Mouse (Mus musculus): ENCODE measurements at regions not wholly inside any gene's neighbourhood (a gene's known extent, or its start where the extent isn't known, plus 50 kb on each side); places are given as distances from the start of the nearest gene placed in this dataset.

DNA sequence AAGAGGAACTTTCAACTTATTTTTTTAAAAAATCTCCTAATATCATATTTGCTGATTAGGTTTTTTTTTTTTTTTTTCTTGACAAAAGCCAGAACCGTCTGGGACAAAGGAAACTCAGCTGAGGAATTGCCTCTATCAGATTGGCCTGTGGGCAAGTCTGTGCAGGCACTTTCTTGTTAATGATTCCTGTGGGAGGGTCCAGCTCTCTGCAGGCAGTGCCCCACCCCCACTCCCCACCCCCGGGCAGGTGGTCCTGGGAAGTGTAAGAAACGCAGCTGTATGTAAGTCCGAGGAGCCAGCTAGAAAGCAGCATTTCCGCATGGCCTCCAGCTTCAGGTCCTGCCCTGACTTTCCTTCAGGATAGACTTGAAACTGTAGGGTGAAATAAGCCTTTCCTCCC is 377.7 kb downstream of the Sox2 start:
- no peak for DNase-seq (ENCODE audit: low read depth)

DNA sequence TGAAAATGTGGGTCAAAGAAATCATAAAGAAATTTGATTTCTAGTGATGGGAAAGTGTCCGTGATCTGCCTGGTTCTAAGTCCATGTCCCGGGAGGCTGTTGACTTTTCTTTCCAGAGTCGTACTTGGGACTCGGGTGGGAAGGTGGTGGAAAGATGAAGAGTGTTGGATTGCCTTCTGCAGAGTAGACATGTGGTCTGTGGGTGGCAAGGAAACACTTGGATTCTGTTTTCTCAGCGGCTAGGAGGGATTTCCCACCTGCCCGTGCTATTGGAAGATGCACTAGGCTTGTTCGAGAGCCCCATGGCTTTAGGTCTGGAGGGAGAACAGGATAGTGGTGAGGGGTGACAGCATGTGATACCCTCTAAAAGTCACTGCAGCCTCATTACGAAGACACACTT is 379.7 kb downstream of the Sox2 start:
- no peak for DNase-seq (ENCODE audit: low read depth)

DNA sequence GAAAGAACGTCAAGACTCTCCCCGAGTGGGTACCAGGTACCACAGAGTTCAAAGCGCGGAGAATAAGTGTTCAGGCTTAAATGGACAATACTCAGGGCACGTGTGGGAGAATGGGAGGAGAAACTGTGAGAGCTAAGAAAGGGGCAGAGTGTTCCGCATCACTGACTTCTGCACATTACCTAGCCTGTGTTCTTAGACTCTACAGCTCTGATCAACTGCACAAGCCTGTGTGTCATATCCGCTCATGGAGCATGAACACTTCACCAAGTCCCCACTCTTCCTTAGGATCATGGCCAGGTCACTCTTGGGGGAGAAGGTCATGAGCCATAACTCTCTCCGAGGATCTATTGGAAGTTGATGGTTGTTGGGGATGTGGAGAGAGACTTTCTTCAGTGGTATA is 383.4 kb downstream of the Sox2 start:
- DNase-seq (ENCODE audit: low read depth) = no peak

DNA sequence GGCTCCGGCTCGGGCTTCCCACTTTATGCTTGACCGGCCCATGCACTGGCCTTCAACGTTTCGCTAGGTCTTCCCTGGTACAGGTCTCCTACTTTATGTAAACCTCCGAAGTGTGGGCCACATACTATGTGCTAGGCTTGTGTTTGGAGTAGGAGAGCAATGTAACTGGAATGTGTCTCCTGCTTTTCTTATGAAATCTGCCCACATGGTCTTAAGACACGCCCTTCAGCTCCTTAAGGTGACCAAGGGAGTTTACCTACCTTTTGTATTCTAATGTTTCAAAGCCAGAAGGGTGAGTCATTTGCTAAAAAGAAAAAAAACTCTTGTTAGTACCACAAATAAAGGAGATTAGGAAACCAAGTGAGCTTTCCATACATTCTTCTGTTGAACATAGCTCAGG is 385.0 kb downstream of the Sox2 start:
- no peak for DNase-seq (ENCODE audit: low read depth)

DNA sequence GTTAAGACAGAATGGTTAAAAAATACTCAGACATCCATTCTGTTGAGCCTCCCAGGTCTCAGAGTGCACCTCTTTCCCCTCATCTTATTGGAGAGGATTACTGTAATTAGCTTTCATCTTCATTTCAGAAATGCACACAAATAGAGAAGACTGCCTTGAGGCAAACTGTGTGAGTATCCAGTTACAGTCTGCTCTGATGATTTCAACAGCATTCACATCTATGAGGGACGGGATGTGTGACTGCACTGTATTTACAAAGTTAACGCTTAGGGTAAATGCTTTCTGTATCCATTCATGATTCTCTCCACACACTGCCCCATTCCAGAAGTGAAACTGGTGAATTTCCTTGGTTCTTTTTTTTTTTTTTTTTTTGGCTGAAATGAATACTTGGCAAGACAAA is 393.5 kb downstream of the Sox2 start:
- DNase-seq (ENCODE audit: low read depth) = no peak

DNA sequence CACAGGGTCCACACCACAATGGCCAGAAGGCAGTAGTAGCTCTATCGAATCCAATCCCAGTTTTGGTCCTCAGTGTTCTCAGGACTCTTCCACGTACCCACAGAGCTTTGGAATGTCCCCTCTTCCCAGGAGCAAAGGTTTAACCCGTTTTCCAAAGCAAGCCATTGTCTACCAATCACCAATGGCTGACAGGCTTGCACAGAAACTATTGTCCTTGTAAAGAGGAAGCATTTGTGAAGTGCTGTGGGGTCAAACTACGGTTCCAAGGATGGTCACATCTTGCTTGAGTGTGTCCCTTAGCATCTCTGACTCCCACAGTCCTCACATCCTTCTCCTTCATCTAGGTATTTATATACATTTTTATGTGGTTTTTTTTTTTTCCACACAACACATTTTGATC is 409.2 kb downstream of the Sox2 start:
- no peak for DNase-seq (ENCODE audit: low read depth)

DNA sequence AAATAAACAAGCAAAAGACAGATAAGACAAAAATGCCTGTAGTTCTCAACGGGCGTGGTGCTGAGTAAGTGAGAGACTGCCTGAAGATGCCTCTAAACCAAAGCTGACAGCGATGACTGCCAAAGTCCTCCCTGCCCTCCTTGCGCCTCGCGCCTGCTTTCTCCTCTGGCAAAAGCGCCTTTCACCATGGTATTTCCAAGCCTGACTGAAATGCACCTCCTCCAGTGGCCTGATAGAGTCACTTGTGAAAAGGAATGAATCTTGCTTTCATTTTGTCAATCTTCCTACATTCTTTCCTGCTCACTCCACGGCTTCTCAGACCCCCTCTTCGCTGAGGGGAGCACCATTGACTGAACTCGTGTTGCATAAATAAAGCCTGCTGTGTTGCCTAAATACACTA is 409.8 kb downstream of the Sox2 start:
- no peak for DNase-seq (ENCODE audit: low read depth)

DNA sequence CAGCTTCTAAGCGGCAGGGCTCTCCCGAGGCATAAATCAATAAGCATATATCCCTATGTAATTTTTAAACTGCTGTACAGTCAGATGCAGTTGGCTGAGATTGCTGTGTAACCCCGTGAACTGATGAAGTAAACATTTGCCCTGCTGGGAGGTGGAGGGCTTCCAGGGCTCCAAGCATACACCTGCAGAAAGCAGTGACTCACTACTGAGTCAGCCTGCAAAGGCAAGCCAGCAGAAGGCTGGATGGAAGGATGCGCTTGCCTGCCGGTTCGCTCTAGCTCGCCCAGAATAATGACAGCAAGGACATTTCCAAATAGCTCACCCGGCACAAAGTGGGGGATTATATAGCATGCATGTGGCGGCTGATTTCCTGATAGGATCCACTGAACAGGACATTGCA is 416.6 kb downstream of the Sox2 start:
- no peak for DNase-seq (ENCODE audit: low read depth)

DNA sequence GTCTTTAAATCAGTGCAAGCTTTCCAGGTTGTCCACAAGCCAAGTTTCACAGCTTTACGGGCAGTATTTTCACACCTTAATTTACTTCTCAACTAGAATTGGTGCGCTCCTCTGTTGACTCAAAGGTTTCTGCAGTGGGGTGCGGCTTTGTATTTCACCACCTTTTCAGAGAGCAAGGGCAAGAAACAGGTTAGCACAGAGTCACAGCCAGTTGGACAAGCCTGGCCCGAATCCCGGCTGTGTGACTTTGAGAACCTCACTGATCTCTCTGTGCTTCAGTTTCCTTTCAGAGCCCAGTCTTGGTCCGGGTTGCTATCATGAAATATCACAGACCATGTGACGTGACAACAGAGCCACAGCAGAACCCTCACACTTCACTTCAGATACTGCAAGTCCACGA is 418.4 kb downstream of the Sox2 start:
- no peak for DNase-seq (ENCODE audit: low read depth)

DNA sequence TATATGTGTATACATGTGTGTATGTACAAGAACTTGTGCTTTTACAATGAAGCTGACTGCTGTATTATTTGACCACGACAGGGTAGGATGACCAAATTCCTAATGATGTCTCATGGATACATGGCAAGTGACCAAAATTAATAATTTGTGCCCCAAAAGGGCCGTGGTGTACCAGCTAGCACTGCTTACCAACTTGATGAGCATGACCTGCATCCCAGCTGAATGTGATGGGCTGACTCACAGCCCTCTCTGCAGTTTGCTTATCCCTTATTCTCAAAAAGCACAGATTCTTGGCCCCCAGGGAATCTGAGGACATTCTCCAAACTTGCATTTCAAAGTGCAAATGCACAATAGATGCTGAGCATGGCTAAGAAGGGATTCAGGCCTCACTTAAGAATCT is 420.8 kb downstream of the Sox2 start:
- DNase-seq (ENCODE audit: low read depth) = no peak

DNA sequence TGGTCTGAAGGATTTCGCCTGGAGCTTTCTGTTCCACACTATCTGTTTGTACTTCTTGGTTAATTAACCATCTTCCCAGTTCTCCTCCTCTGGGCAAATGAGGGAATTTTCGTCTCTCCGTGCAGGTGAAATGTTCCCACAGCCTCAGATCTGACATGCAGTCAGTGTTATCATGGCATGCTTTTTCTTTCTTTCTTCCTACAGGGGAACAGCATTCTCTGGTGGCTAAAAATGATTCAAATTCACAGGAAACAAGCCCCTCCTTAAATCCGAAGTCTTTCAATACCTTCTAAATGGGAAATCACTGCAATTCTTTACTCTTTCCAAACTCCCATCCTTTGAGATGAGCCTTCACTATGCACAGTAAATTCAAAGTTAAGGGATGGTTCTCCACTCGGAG is 429.7 kb downstream of the Sox2 start:
- no peak for DNase-seq (ENCODE audit: low read depth)

DNA sequence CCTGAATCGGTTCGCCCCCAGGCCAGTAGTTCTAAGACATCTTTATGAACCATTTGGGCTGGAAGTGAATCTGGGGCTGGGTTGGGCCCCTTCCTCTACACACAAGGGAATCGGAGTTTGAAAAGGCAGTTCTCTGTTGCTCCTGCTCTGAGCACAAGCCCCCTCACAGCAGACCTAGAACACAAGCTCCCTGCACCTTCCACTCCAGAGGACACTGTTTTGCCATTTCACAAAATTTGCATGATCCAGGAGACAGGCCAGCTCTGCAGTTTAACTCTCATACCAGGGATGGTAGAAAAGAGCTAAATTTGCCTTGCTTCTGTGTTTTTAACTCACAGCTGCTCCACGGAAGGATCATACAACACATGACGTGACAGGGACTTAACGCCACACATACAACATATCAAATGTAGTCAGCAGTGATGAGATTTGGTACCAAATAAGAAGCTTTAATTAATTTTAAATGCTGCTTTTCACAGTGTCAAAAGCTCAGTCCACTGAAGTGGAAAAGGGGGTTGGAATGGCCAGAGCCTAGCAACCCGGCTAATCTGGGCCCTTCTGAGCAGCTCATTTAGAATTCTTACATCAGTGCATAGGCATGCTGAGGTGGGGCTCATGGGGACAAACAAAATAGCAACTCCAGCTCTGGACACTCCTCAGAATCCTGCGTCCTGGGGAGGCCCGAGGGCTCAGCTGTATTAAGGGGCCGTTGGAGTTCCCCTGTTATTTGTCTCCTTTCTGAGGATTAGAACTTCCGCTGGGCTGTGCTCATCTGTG is 434.1 kb downstream of the Sox2 start:
- DNase-seq (ENCODE audit: low read depth) = no peak

DNA sequence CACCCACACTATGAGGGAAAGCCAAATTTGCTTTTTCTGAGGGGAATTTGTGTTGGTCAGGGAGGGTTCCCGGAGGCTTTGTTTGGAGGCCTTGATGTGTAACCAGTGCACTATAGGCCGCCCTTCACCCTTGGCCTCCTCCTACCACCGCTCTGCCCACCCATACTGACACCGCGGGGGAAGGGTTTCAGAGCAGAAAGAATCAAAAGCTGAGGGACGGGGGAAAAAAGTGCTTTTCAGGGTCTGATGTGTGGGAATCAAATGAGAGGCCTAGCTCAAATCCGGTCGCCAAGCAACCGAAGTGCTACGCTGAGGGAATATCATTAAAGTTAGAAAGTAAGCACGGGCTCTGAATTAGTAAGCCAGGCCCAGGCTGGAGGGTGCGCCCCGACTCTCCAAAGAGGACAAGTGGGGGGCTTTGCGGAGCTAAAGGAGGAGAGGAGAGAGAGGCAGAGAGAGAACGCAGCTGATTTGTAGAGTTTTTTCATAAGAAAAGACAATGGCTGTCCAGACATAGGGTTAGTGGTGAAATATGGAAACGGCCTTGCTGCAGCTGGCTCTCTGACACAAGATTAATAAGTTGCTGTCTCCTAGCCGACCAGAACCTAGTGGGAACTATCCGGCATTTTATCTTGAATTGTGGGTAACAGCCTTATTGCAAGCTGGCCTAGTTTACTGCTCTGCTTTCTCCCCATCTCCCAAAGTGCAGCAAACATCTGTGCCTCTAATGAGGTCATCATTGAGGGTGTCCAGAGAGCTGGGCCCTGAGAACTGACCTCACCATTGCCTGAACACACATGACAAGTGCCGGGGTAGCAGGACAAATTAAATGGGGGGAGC is 438.3 kb downstream of the Sox2 start:
- DNase-seq (ENCODE audit: low read depth) = no peak

DNA sequence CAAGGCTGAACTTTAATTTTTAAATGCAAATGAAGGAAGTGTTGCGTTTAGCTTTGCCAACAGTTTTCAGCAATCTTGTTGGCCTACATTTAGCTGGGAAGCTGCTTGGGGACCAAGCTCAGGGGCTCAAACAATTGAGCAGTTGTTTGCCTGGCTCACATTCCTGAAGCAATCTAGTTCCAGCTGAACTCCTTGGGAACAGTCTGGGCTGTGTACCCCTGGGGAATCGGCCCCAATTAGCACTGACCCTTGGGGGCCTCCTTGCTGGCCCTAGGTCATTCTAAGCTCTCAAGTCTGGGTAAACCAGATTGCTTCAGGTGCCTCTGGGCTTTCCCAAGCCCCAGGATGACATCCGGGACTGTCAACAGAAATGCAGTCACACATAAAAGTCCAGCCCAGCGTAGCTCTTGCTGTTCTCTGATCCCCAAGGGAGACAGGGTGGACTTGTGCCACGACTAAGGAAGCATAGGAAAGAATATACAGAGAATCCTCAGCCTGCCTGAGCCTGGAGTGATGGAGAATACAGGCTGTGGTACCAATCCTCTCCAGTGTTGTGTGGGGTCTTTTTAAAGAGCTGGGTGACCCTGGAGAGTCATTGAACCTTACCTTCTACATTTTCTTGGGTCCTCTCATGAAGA is 440.4 kb downstream of the Sox2 start:
- no peak for DNase-seq (ENCODE audit: low read depth)

DNA sequence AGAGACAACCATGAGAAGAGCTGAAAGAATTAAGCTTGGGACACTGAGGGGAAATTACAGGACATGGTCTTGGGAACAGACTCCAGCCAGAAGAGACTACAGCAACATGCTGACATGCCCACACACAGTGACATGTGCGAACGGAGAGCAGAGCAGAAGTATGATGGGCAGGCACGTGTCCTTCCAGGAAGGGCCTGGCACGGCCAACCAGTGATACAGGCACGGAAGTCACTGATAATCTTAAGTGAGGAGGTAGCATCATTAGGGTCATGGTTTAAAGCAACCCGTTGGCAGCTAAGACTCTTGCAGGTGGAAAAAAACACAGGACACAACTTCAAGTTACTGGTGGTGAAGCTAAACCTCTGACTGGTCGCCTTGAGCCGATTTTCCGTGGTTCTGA is 442.8 kb downstream of the Sox2 start:
- no peak for DNase-seq (ENCODE audit: low read depth)

DNA sequence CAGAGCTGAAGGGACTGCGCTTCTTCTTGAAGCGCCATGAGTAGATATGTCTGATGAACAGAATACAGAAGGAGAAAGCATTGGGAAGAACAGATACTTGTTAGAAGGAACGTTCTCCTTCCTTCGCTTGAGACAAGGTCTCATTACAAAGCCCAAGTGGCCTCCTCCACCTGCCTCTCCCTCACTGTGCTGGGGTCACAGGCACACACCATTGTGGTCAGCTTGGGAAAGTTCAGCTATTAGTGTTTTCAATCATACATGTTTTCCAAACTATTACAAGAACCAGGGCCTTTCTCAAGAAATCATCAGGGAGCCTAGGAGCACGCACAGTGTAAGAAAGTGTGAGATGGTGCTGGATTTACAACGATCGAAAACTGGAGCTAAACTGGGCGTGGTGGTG is 445.0 kb downstream of the Sox2 start:
- no peak for DNase-seq (ENCODE audit: low read depth)

DNA sequence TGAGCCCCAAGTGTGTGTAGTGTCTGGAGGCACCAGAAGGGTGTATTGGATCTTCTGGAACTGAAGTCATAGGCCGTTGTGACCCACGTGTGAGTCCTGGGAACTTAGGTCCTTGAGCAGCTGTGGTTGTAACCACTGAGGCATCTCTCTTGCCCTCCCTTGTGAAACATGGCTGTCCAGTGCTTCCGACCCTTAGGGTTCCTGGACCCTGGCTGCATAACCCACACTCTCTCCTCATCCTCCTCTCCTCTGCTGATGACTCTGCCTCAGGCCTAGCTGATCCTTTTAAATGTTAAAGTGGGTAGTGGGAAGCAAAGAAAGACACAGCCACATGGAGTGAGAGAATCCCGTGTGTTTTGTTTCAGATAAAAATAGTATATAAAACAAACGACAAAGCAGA is 446.2 kb downstream of the Sox2 start:
- no peak for DNase-seq (ENCODE audit: low read depth)

DNA sequence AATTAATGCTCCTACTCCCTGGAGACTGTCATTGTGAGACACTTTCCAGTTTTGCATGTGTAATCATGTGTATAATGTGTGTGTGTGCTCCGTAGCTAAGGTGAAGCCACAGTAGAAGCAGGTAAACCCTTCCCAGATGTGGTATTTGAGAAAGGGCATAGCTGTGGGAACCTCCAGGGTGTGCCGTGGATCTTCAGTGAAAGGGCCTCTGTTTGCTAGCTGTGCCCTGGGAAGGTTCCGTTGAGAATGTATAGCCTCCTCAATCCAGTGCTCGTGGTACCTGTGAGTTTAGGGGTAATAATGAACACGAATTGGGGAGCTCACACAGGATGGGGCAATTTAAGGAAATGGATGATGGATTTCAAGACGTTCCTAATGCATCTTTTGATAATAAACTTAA is 447.6 kb downstream of the Sox2 start:
- no peak for DNase-seq (ENCODE audit: low read depth)

DNA sequence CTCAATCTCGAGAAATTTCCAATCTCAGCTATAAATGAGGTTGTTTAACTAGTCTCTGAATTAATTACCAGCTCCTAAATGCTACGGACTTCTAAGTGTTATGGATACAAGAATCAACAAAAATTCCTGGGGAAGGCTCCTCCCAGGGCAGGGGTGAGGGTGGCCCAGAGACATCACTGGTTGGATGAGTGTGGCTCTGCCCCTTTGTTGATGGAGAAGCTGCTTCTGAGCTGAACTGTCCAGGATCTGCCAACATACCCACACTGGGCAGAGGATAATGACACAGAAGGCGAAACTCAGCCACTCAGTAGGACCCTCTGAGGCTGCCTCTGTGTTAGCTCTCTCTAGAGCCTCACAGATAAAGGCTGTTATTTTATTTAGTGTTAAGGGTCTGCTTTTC is 449.0 kb downstream of the Sox2 start:
- no peak for DNase-seq (ENCODE audit: low read depth)

DNA sequence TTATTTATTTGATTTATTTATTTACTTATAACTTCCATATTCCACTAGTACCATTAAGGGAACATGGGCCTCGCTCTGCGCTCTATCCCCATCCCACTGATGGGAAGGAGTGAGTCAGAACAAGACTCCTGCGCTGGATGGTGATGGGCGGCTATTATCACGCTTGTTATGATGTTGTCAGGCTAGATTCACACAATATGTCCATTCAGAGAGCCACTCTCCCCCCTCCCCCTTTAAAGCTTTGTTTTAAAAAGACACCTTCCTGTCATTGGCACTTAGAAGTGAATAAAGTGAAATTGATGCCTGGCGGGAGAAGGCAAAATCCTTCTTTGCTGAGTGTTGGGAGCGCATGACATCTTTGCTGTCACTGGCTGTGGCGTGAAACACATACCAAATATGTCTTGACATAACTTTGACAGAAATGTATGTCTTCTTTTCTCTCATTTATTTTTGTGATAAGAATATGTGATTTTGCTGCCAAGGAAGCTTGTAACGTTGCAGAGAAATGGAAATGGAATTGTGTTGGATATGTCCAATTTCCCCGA is 449.7 kb downstream of the Sox2 start:
- DNase-seq (ENCODE audit: low read depth) = no peak

DNA sequence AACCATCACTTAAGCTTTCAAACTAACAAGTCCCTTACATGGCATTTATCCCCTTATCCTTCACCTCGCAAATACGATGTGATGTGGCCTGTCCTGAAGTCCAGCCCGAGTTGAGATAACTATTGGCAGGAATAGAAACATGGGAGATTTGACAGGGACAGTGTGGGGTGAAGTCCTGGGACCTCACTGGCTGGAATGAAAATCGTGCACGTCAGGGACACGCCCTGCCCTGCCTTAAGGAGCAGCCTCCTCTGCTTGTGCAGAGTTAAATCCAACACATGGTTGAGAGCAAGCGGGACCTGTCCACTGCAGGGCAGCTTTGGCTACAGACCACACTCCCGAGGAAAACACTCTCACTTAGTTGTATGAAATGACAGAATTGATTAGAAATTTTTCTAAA is 451.1 kb downstream of the Sox2 start:
- DNase-seq (ENCODE audit: low read depth) = no peak

DNA sequence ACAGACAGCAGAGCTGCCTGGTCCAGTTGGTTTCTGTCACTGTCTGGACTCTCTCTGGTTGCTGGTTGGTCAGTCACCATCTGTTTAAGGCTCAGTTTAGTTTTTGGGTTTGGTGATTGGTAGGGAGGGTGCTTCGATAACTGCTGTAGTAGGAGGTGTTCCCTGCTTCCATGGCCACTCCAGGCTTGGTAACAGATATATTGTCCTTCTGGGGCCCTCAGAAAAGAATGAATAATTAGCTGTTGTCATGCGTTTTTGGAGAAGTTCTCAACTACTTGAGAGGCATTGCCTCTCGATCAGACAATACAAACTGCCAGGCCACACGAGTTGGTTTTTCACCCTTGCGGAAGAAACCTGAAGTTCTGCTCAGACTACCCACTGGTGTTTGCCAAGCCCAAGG is 451.7 kb downstream of the Sox2 start:
- DNase-seq (ENCODE audit: low read depth) = no peak

Measured in naive thymus-derived CD4-positive, alpha-beta T cell, adult 2 months (primary cell).